Mouse (Mus musculus): ENCODE results near the gene Apobec4. TPM values are rescaled to one million over a fixed set of nuclear protein-coding genes. Genes with fewer than 3 reads are reported as not detected.

Gene Apobec4
- polyA plus RNA-seq, 1 experiment from 2014 or later: not detected

Other genes with a start within 250 kb of the Apobec4 start
- gene Rgl1, start 15.8 kb downstream of the Apobec4 start, polyA plus RNA-seq (2014; fragmentation: Nextera tagmentation; extraction: Ambion mirVana): 9.5 and 16.6 TPM in 2 replicates
- gene Arpc5, start 16.0 kb downstream of the Apobec4 start, polyA plus RNA-seq (2014; fragmentation: Nextera tagmentation; extraction: Ambion mirVana): 395 and 418 TPM in 2 replicates
- 0.69 and 3.4 TPM in 2 replicates for gene Ncf2, start 49.6 kb downstream of the Apobec4 start, polyA plus RNA-seq (2014; fragmentation: Nextera tagmentation; extraction: Ambion mirVana)
- 41.7 and 47.3 TPM in 2 replicates for gene Smg7, start 152.1 kb downstream of the Apobec4 start, polyA plus RNA-seq (2014; fragmentation: Nextera tagmentation; extraction: Ambion mirVana)
- gene Nmnat2, start 204.4 kb downstream of the Apobec4 start, polyA plus RNA-seq (2014; fragmentation: Nextera tagmentation; extraction: Ambion mirVana): 83.2 and 93.7 TPM in 2 replicates